Mouse (Mus musculus): Measurements from ENCODE around the gene Pdgfc. TPM values are rescaled to one million over a fixed set of nuclear protein-coding genes. Genes with fewer than 3 reads are reported as not detected.
"Not testable (repeated sequence)": the region's sequence is repeated elsewhere in the genome, so short reads cannot be mapped to it uniquely, and the experiment has no call there.

Pdgfc gene
- polyA plus RNA-seq, 1 experiment from 2014 or later, result 4.6 TPM

DNA sequence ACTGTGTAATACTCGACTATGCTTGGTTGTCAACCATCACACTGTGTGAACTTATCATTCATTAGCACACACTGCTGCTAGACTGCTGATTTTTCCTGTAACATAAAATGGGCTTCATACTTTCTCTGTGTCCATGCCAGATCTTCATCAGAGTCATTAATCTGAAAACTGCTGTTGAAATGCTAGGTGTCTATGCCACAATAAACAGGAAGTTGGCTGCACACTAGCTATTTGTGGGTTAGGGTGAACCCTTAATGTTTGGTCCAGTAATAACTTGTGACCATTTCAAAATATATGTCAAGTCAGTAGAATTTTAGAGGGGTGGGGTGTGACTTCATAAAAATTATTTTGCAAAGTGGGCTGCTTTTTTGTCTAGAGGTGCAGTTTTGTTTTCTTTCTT, 84.4 kb downstream of the Pdgfc start:
- Histone ChIP-seq H3K4me1 (replicated peaks) (no peaks in the 10 kb centered on the region), H3K4me2 (replicated peaks) (no peak overlapping the region), H3K36me3 (no peaks in the 10 kb centered on the region), H3K27me3 (no peaks in the 10 kb centered on the region), H3K27ac (no peak overlapping the region), H3K4me3 (replicated peaks) (no peak overlapping the region), H3K9ac (replicated peaks) (no peak overlapping the region), H3K9me3 (no peaks in the 10 kb centered on the region)
- WGBS, result 98% methylated on average over 1 of the region's 1 CpGs
- ATAC-seq, result no peak

DNA sequence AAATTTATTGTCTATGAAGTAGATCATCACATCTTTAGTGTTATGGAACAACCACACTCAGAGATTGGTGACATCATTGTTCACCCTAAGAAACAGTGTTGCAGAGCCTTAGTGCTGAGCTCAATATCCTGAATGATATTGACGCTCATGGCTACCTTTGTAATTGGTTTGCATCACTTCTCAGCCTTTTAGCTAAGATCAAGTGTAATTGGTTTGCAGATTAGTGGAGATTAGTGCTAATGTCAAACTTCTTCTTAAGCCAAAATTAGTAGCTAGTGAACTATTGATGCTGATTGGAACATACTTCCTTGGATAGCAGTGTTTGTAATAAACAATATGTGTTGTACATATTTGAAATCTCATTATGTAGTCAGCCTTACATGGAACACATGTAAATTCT, 85.5 kb downstream of the Pdgfc start:
- no peak overlapping the region for H3K27ac ChIP-seq
- H3K4me2 ChIP-seq (replicated peaks), result no peak overlapping the region
- ATAC-seq, result no peak
- H3K36me3 ChIP-seq, result no peaks in the 10 kb centered on the region
- no peaks in the 10 kb centered on the region for H3K27me3 ChIP-seq
- no peaks in the 10 kb centered on the region for H3K9me3 ChIP-seq
- no peak overlapping the region for H3K4me3 ChIP-seq (replicated peaks)
- no peak overlapping the region for H3K9ac ChIP-seq (replicated peaks)
- no peaks in the 10 kb centered on the region; the same call in 1 of the 2 replicates for H3K4me1 ChIP-seq (replicated peaks)
- 79% methylated on average over 1 of the region's 1 CpGs for WGBS

DNA sequence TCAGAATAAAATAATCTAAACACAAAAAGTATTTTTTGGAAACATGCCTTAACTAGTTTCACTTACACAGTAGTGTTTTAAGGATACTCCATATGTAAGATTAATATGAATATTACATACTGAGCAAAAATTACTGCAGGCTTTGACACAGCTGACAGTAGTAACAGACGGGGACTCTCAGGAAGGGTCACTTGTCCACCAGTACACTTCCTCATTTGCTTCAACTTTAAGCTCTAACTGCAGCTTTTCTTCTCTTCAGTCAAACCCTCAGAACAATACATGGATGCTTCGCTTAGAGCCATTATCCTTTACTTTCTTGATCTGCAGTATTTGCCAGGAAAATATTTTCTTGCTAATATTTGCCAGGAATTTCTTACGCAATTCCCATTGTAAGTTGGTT, 87.2 kb downstream of the Pdgfc start:
- ATAC-seq, result no peak
- H3K36me3 ChIP-seq, result no peaks in the 10 kb centered on the region
- no peak overlapping the region for H3K4me3 ChIP-seq (replicated peaks)
- H3K9me3 ChIP-seq, result no peaks in the 10 kb centered on the region
- no peak overlapping the region for H3K4me2 ChIP-seq (replicated peaks)
- WGBS, result 88% methylated on average over 3 of the region's 3 CpGs
- H3K9ac ChIP-seq (replicated peaks), result no peak overlapping the region
- H3K4me1 ChIP-seq (replicated peaks), result no peaks in the 10 kb centered on the region; the same call in 1 of the 2 replicates
- H3K27me3 ChIP-seq, result no peaks in the 10 kb centered on the region
- H3K27ac ChIP-seq, result no peak overlapping the region

DNA sequence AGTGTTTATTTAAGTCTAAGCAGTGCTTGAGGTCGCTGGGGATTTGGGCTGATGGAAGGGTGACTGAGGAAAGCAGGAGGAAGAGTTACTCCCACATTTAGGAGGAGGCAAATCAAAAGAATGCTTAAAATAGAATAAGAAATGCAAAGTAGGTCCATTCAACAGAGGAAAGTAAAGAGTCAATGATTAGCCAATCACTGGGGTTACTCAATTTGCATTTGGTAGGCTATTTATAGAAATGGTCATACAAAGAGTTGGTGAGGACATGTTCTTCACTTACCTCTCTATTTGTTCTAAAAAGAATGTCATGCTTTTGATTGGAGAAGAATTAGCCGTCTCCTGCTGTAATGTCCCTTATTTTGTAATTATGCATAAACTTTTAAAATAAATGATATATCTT, 90.8 kb downstream of the Pdgfc start:
- no peak overlapping the region for H3K27ac ChIP-seq
- WGBS, result 42% methylated on average over 2 of the region's 2 CpGs
- no peaks in the 10 kb centered on the region; the same call in 1 of the 2 replicates for H3K4me1 ChIP-seq (replicated peaks)
- no peak overlapping the region for H3K9ac ChIP-seq (replicated peaks)
- ATAC-seq, result no peak
- H3K4me2 ChIP-seq (replicated peaks), result no peak overlapping the region
- no peak overlapping the region for H3K4me3 ChIP-seq (replicated peaks)
- H3K27me3 ChIP-seq, result no peaks in the 10 kb centered on the region
- no peaks in the 10 kb centered on the region for H3K36me3 ChIP-seq
- H3K9me3 ChIP-seq, result no peaks in the 10 kb centered on the region

DNA sequence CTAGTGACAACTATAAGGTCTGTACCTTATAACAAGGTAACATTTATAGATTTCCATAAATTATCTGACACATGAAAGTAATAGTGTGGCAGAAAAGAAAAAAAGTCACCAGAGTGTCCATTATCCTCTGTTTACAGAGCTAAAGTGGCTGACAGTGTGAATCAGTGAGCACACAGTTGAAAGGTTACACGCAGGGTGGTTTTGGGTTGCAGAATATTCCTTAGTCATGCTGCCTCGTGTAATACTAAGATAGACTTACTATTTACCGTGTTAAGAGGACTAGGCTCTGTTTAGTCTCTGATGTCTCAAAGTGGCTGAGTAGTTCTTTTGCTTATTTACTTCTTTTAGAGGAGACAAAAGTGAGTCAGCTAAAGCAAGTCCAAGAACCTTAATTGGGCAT, 100.8 kb downstream of the Pdgfc start:
- Histone ChIP-seq H3K27ac (no peak overlapping the region), H3K4me2 (replicated peaks) (no peak overlapping the region), H3K4me1 (replicated peaks) (no peaks in the 10 kb centered on the region), H3K9me3 (no peaks in the 10 kb centered on the region), H3K27me3 (no peaks in the 10 kb centered on the region), H3K9ac (replicated peaks) (no peak overlapping the region), H3K4me3 (replicated peaks) (no peak overlapping the region), H3K36me3 (no peaks in the 10 kb centered on the region)
- WGBS, result 90% methylated on average over 3 of the region's 3 CpGs
- no peak for ATAC-seq

DNA sequence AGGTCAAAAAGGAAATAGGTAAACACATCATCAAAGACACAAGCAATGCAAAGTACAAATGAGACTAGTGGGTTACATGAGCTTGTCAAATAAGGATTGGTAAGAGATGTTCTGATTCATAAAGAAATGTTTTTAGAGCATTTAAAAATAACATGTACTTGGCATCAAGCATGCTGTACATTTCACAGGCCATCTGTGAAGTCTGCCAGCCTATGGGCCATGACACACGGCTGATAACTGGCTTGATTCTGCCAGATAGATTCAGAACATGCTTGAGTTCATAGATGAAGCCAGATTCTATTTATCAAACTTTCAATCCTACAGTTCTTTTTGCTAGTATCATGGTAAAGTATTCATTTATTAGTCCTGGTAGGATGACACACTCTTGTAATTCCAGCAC, 101.8 kb downstream of the Pdgfc start:
- not testable (repeated sequence) for ATAC-seq; H3K27me3 ChIP-seq; H3K4me2 ChIP-seq (replicated peaks); H3K27ac ChIP-seq; H3K9ac ChIP-seq (replicated peaks); H3K9me3 ChIP-seq; H3K4me3 ChIP-seq (replicated peaks); H3K36me3 ChIP-seq; H3K4me1 ChIP-seq (replicated peaks)
- WGBS, result 92% methylated on average over 1 of the region's 1 CpGs

DNA sequence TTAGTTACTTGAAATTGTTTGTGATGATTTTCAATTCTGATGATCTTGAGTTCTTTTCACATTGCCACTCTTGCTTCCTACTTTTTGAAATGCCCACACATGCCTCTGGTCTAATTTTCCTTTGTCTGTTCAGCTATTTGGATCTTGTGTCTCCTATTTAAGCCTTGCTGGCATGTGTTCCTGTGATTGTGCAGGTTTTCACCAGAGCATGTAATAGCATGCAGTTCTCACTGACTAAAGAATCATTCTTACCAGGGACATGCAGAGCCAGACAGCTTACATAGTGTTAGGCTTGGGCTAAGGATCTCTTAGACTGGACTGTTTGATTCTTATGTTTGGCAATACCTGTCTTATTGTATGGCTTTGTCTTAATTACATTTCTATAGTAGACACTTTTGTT, 107.5 kb downstream of the Pdgfc start:
- H3K9me3 ChIP-seq, result no peaks in the 10 kb centered on the region
- no peaks in the 10 kb centered on the region for H3K36me3 ChIP-seq
- no peak for ATAC-seq
- H3K27me3 ChIP-seq, result no peaks in the 10 kb centered on the region
- no peak overlapping the region for H3K4me2 ChIP-seq (replicated peaks)
- H3K4me1 ChIP-seq (replicated peaks), result no peaks in the 10 kb centered on the region
- H3K9ac ChIP-seq (replicated peaks), result no peak overlapping the region
- no peak overlapping the region for H3K4me3 ChIP-seq (replicated peaks)
- H3K27ac ChIP-seq, result no peak overlapping the region

DNA sequence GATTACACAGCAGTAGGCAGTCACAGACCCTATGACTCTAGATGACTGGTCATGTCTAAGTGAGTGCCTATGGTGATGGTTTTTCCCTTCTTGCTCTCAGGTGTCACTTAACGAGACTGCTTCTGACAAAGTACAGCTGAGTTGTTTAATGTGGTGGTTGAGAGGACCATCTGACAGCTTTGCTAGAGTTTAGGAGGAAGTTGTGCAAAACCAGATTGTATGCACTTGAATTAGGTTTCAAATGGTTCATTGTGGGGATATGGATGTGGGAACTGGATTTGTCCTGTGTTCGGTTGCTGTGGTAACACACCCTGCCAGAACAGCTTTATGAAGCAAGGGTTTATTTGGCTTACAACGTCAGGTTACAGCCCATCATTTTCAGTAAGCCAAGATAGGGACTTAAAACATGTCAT, 112.9 kb downstream of the Pdgfc start:
- H3K4me3 ChIP-seq (replicated peaks), result no peak overlapping the region
- no peaks in the 10 kb centered on the region for H3K9me3 ChIP-seq
- H3K9ac ChIP-seq (replicated peaks), result no peak overlapping the region
- H3K36me3 ChIP-seq, result no peaks in the 10 kb centered on the region
- ATAC-seq, result no peak
- no peak overlapping the region for H3K4me2 ChIP-seq (replicated peaks)
- no peak overlapping the region for H3K27ac ChIP-seq
- WGBS, result 47% methylated on average over 3 of the region's 3 CpGs
- 0 out of 2 replicates have a peak, but pooled peaks cover 3% of the 10 kb centered on the region for H3K4me1 ChIP-seq (replicated peaks)
- no peaks in the 10 kb centered on the region for H3K27me3 ChIP-seq

DNA sequence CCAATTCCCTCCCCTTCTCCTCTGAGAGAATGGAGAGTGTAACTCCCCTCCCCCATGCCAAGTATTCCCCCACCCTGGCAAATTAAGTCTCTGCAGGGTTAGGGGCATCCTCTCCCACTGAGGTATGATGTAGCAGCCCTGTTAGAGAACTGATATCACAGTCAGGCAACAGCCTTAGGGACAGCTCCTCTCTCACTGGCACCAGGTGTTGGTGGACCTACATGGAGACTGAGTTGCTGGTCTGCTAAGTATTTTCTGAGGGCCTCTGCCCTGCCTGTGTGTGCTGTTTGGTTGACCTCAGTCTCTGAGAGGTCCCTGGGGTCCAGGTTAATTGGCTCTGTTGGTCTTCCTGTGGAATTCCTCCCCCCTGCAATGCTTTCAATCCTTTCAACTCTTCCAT, 114.0 kb downstream of the Pdgfc start:
- H3K9me3 ChIP-seq, result no peaks in the 10 kb centered on the region
- H3K4me1 ChIP-seq (replicated peaks), result 0 out of 2 replicates have a peak, but pooled peaks cover 3% of the 10 kb centered on the region
- H3K27me3 ChIP-seq, result no peaks in the 10 kb centered on the region
- no peak overlapping the region for H3K9ac ChIP-seq (replicated peaks)
- no peaks in the 10 kb centered on the region for H3K36me3 ChIP-seq
- H3K4me2 ChIP-seq (replicated peaks), result no peak overlapping the region
- no peak overlapping the region for H3K27ac ChIP-seq
- ATAC-seq, result 0 out of 2 replicates have a peak, but pooled peaks have one; percentile 11
- H3K4me3 ChIP-seq (replicated peaks), result no peak overlapping the region

DNA sequence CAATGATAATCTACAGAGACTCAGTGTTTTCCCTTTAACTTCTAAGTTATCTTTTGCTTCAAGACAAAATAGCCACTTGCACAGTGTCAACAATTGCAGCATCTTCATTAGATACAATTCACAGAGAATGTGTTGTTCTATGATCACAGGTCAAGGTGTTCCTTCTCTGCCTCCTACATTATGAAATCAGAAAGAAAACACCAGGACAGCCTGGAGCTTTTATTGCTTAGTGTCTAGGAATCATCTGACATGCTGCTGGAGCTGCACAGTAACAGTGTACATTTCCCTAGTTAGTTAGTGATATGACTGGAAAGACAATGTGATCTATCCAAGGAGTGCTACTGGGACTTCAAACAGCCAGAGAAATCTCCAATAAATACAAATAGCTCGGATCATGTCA, 118.2 kb downstream of the Pdgfc start:
- Histone ChIP-seq H3K27ac (no peak overlapping the region), H3K36me3 (no peaks in the 10 kb centered on the region), H3K9ac (replicated peaks) (no peak overlapping the region), H3K27me3 (no peaks in the 10 kb centered on the region), H3K4me2 (replicated peaks) (no peak overlapping the region), H3K4me3 (replicated peaks) (no peak overlapping the region), H3K4me1 (replicated peaks) (0 out of 2 replicates have a peak, but pooled peaks cover 3% of the 10 kb centered on the region), H3K9me3 (no peaks in the 10 kb centered on the region)
- 77% methylated on average over 1 of the region's 1 CpGs for WGBS
- ATAC-seq, result no peak

DNA sequence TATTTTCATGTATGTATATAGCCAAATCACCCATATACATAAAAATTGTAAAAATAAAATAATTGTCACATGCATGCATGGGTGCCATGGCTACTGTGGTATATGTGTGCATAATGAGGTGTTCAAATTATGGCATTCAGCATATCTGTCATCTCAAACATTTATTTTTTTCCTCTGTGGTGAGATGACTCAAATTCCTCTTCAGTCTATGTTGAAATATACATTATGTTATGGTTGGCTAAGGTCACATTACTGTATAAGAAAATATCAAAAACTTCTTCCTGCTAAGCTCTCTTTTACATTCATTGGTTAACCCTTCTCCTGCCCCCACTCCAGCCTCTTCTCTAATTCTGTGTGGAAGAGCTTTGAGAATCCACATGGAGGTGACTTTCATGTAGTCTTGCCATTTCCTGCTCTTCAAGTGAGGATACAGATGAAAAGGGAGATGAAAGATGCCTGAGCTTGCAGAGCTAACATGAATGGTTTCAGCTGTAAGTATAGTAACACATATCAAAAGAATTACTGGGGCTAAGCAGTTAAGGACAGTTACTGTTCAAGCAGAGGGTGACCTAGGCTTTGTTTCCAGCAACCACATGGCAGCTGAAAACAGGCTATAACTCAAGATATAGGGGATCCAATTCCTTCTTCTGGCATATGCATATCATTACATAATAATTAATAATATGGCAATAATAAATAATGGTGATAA, 124.4 kb downstream of the Pdgfc start:
- no peak overlapping the region for H3K27ac ChIP-seq
- H3K4me3 ChIP-seq (replicated peaks), result no peak overlapping the region
- H3K9me3 ChIP-seq, result no peaks in the 10 kb centered on the region
- no peaks in the 10 kb centered on the region for H3K27me3 ChIP-seq
- no peak overlapping the region for H3K4me2 ChIP-seq (replicated peaks)
- no peaks in the 10 kb centered on the region for H3K36me3 ChIP-seq
- no peaks in the 10 kb centered on the region; the same call in 1 of the 2 replicates for H3K4me1 ChIP-seq (replicated peaks)
- no peak overlapping the region for H3K9ac ChIP-seq (replicated peaks)
- no peak for ATAC-seq

DNA sequence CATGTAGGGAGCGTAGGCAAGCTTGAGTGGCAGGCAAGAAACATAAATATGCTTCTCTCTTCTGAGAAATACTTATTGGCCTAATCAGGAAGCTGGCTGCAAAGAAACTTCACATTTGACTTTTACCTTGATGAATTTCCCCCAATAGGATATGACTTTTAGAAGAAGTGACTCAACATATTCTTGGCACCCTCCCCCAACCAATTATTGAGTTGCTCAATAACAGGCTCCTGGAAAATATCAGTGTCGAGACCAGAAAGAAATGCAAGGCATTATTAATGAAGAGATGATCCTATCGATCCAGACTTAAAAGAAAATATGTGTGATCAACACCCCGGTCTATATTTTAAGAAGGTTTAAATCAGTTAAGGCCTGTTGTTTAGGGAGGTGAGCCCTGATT, 125.9 kb downstream of the Pdgfc start:
- no peak for ATAC-seq
- Histone ChIP-seq H3K4me2 (replicated peaks) (no peak overlapping the region), H3K4me3 (replicated peaks) (no peak overlapping the region), H3K27me3 (no peaks in the 10 kb centered on the region), H3K9ac (replicated peaks) (no peak overlapping the region), H3K27ac (no peak overlapping the region), H3K4me1 (replicated peaks) (no peaks in the 10 kb centered on the region; the same call in 1 of the 2 replicates), H3K9me3 (no peaks in the 10 kb centered on the region), H3K36me3 (no peaks in the 10 kb centered on the region)
- 97% methylated on average over 4 of the region's 4 CpGs for WGBS

DNA sequence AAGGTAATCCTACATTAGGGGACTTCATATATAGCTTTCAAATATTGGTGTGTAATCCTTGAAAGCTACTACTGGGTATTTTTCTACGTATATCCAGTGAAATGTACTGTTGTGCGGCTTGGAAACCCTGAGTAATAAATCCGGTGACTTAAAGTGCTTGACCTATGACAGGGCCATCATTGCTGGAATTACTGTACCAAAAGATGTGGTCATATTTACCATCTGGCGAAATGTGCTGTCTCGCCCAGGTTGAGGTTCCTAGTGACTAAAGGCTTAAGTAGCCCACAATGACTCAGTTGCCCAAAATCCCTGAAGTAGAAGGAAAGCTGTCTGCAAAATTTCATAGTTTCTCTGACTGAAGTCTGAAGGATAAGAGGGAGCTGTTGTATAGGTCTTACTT, 127.9 kb downstream of the Pdgfc start:
- no peaks in the 10 kb centered on the region for H3K9me3 ChIP-seq
- no peaks in the 10 kb centered on the region for H3K27me3 ChIP-seq
- no peak overlapping the region for H3K9ac ChIP-seq (replicated peaks)
- no peak for ATAC-seq
- 92% methylated on average over 5 of the region's 5 CpGs for WGBS
- H3K27ac ChIP-seq, result no peak overlapping the region
- H3K4me2 ChIP-seq (replicated peaks), result no peak overlapping the region
- no peaks in the 10 kb centered on the region; the same call in 1 of the 2 replicates for H3K4me1 ChIP-seq (replicated peaks)
- no peaks in the 10 kb centered on the region for H3K36me3 ChIP-seq
- no peak overlapping the region for H3K4me3 ChIP-seq (replicated peaks)
